Mouse (Mus musculus) WW6 (cell line): ENCODE results near the gene Nfatc4.

Source experiments
- DNase-seq: peaks from one replicate; pipeline ENCODE4 v3.0.0-alpha.2; 2013; ENCODE audit warnings: low read depth, low spot score

The Nfatc4 gene

DNA sequence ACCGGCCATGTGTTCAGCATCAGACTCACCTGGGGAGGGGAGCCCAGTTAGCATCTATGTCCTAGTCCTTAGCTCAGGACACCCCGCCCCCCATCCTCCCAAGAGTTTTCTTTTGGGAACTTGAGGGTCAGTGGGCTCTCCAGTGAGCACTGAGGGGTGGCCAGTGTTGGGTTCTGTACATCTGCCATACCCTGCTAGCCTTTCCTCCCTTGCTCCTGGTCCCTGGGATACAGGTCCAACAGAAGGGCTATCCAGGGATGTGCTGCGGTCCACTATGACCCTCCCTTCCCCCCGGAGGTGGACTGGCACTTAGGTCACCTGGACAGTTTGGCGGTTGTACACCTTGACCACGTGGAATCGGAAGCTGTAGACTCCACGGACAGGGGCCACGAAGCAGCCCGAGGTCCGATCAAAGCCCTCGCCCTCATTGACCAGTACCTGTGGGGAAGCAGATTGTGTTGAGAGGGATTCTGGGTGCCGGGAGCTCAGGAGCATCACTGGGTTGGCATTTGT, 60.3 kb downstream of the Nfatc4 start:
- DNase-seq, result no peak
